Mouse (Mus musculus) CH12.LX (cell line): Measurements from ENCODE around the gene Dusp9. TPM values are rescaled to one million over a fixed set of nuclear protein-coding genes. Genes with fewer than 3 reads are reported as not detected.

Experiments
- DNase-seq: peaks from one replicate; pipeline ENCODE4 v3.0.0-alpha.2; 2013; ENCODE audit errors: extremely low read depth
- H3K27ac ChIP-seq: 2 replicates; pipeline ENCODE4 v1.5.1; 2012; ENCODE audit warnings: low read depth, mild to moderate bottlenecking, control low read depth, moderate library complexity; ENCODE audit not compliant: insufficient read depth
- H3K27me3 ChIP-seq: replicated peaks from 2 replicates; pipeline ENCODE3; 2012; ENCODE audit warnings: inconsistent platforms
- H3K36me3 ChIP-seq, 2 experiments: replicated peaks in 1 of 2; 2 replicates each; pipeline versions ENCODE3 to v1.6.1; 2012; ENCODE audit warnings: inconsistent platforms in 1 of 2, low read length in 1 of 2, mild to moderate bottlenecking in 1 of 2, mixed read lengths in 1 of 2, moderate library complexity in 1 of 2; ENCODE audit not compliant: control insufficient read depth in 1 of 2, insufficient read depth in 1 of 2
- H3K4me1 ChIP-seq, 2 experiments: 2 replicates each; pipeline ENCODE4 v1.6.1; 2012; ENCODE audit warnings: inconsistent platforms in 1 of 2, moderate library complexity in 1 of 2; ENCODE audit not compliant: insufficient read depth in 2 of 2, control insufficient read depth in 1 of 2
- H3K4me2 ChIP-seq: 2 replicates; pipeline ENCODE4 v1.6.1; 2012; ENCODE audit warnings: low read depth, mild to moderate bottlenecking, control low read depth; ENCODE audit not compliant: poor library complexity, insufficient read depth, severe bottlenecking
- H3K4me3 ChIP-seq, 3 experiments: fragments of 150-350 bp in 1 of 3; sonication (generic) in 1 of 3; replicated peaks in 1 of 3; 2 replicates each; pipeline versions ENCODE3 to v1.5.1; 2011 to 2012; ENCODE audit warnings: low read depth in 2 of 3, low read length in 2 of 3, mild to moderate bottlenecking in 2 of 3, moderate library complexity in 2 of 3, control low read depth in 1 of 3, improper control_type of control experiment in 1 of 3, inconsistent platforms in 1 of 3, mixed read lengths in 1 of 3; ENCODE audit not compliant: poor library complexity in 1 of 3
- H3K79me2 ChIP-seq: replicated peaks from 2 replicates; pipeline ENCODE4 v1.6.1; 2012; ENCODE audit warnings: mild to moderate bottlenecking, moderate library complexity; ENCODE audit not compliant: control insufficient read depth, poor library complexity, insufficient read depth, severe bottlenecking; ENCODE audit errors: extremely low read depth
- H3K9ac ChIP-seq: 2 replicates; pipeline ENCODE4 v1.6.1; 2012; ENCODE audit warnings: low read depth, mild to moderate bottlenecking, control low read depth, moderate library complexity; ENCODE audit not compliant: insufficient read depth
- H3K9me3 ChIP-seq: replicated peaks from 2 replicates; pipeline ENCODE3; 2012; ENCODE audit warnings: low read length, inconsistent platforms, mixed read lengths
- CHD2 ChIP-seq: IDR thresholded peaks from 2 replicates; pipeline ENCODE4 v1.6.1; 2011; ENCODE audit warnings: low read length, improper control_type of control experiment
- CTCF ChIP-seq, 2 experiments: IDR thresholded peaks in 1 of 2; conservative IDR thresholded peaks in 1 of 2; 2 replicates each; pipeline ENCODE4 v1.5.1; 2011 to 2012; ENCODE audit warnings: low read depth in 2 of 2, low read length in 2 of 2, improper control_type of control experiment in 1 of 2, inconsistent platforms in 1 of 2, mild to moderate bottlenecking in 1 of 2, moderate library complexity in 1 of 2
- ELF1 ChIP-seq: IDR thresholded peaks from 2 replicates; pipeline ENCODE4 v1.6.1; 2014; ENCODE audit warnings: low read depth, mild to moderate bottlenecking, inconsistent platforms, low read length, improper control_type of control experiment
- EP300 ChIP-seq: IDR thresholded peaks from 2 replicates; pipeline ENCODE4 v1.6.1; 2011; ENCODE audit warnings: low read length, improper control_type of control experiment
- ETS1 ChIP-seq: conservative IDR thresholded peaks from 2 replicates; pipeline ENCODE4 v1.6.1; 2012; ENCODE audit warnings: low read depth, mild to moderate bottlenecking, inconsistent platforms, low read length, improper control_type of control experiment, moderate library complexity
- GABPA ChIP-seq: IDR thresholded peaks from 2 replicates; pipeline ENCODE4 v1.6.1; 2012; ENCODE audit warnings: low read depth, low read length, improper control_type of control experiment, inconsistent platforms; ENCODE audit not compliant: insufficient replicate concordance
- HCFC1 ChIP-seq: IDR thresholded peaks from 2 replicates; pipeline ENCODE4 v1.6.1; 2012; ENCODE audit warnings: low read depth, mild to moderate bottlenecking, inconsistent platforms, low read length, improper control_type of control experiment
- IRF4 ChIP-seq: IDR thresholded peaks from 2 replicates; pipeline ENCODE4 v1.6.1; 2014; ENCODE audit warnings: low read depth, mild to moderate bottlenecking, inconsistent platforms, low read length, improper control_type of control experiment
- JUN ChIP-seq: IDR thresholded peaks from 2 replicates; pipeline ENCODE4 v1.6.1; 2011; ENCODE audit warnings: low read depth, mild to moderate bottlenecking, low read length, improper control_type of control experiment, moderate library complexity; ENCODE audit not compliant: insufficient read depth
- JUND ChIP-seq: conservative IDR thresholded peaks from 2 replicates; pipeline ENCODE4 v1.6.1; 2011; ENCODE audit warnings: low read depth, low read length, improper control_type of control experiment
- KAT2A ChIP-seq: IDR thresholded peaks from 2 replicates; pipeline ENCODE4 v1.6.1; 2012; ENCODE audit warnings: low read length, improper control_type of control experiment, inconsistent platforms; ENCODE audit not compliant: insufficient replicate concordance
- MAX ChIP-seq: IDR thresholded peaks from 2 replicates; pipeline ENCODE4 v1.6.1; 2011; ENCODE audit warnings: low read length, improper control_type of control experiment
- MAZ ChIP-seq: IDR thresholded peaks from 2 replicates; pipeline ENCODE4 v1.6.1; 2012; ENCODE audit warnings: low read depth, mild to moderate bottlenecking, inconsistent platforms, low read length, improper control_type of control experiment, moderate library complexity
- MXI1 ChIP-seq: IDR thresholded peaks from 2 replicates; pipeline ENCODE4 v1.6.1; 2011; ENCODE audit warnings: mild to moderate bottlenecking, low read depth, low read length, improper control_type of control experiment
- MYC ChIP-seq: IDR thresholded peaks from 2 replicates; pipeline ENCODE4 v1.6.1; 2011; ENCODE audit warnings: low read depth, mild to moderate bottlenecking, improper control_type of control experiment, low read length
- POLR2A ChIP-seq: IDR thresholded peaks from 2 replicates; pipeline ENCODE4 v1.6.1; 2011; ENCODE audit warnings: low read depth, mild to moderate bottlenecking, improper control_type of control experiment, low read length
- POLR2AphosphoS2 ChIP-seq: IDR thresholded peaks from 2 replicates; pipeline ENCODE4 v1.6.1; 2011; ENCODE audit warnings: low read depth, low read length, improper control_type of control experiment
- RAD21 ChIP-seq: IDR thresholded peaks from 2 replicates; pipeline ENCODE4 v1.6.1; 2011; ENCODE audit warnings: low read depth, mild to moderate bottlenecking, low read length, improper control_type of control experiment, moderate library complexity
- SIN3A ChIP-seq: IDR thresholded peaks from 2 replicates; pipeline ENCODE4 v1.6.1; 2012; ENCODE audit warnings: low read length, improper control_type of control experiment, inconsistent platforms
- UBTF ChIP-seq: IDR thresholded peaks from 2 replicates; pipeline ENCODE4 v1.6.1; 2012; ENCODE audit warnings: low read depth, mild to moderate bottlenecking, inconsistent platforms, low read length, improper control_type of control experiment, moderate library complexity
- ZMIZ1 ChIP-seq: IDR thresholded peaks from 2 replicates; pipeline ENCODE4 v1.6.1; 2012; ENCODE audit warnings: low read depth, mild to moderate bottlenecking, inconsistent platforms, low read length, improper control_type of control experiment
- ZNF384 ChIP-seq: IDR thresholded peaks from 2 replicates; pipeline ENCODE4 v1.6.1; 2012; ENCODE audit warnings: low read depth, low read length, improper control_type of control experiment, inconsistent platforms
- dilution Hi-C: fragments of 300-500 bp; cut with MboI; formaldehyde crosslinking; loops from 2 replicates; pipeline ENCODE4 v1.14.3; 2020; ENCODE audit warnings: low sequenced_read_pairs; ENCODE audit not compliant: extremely low pct_unique_long_range_greater_than_20kb, extremely low pct_ligation_motif_present
- in situ Hi-C: fragments of 300-500 bp; cut with MboI; formaldehyde crosslinking; loops from 3 replicates; pipeline ENCODE4 v1.14.3; 2019; ENCODE audit warnings: low sequenced_read_pairs, low pct_ligation_motif_present, low pct_unique_long_range_greater_than_20kb, mixed read lengths
- polyA plus RNA-seq: library from polyadenylated mRNA; unstranded; fragments of >175 nt; gene quantifications from 2 replicates; pipeline ENCODE4 v1.2.1, GENCODE M21; 2012; ENCODE audit warnings: low read depth; ENCODE audit not compliant: insufficient read length
- total RNA-seq, 2 experiments: library from RNA; depleted of rRNA; stranded (reverse); fragments of 300-350 nt in 1 of 2; fragments of >200 nt in 1 of 2; gene quantifications; 2 replicates each; pipeline ENCODE4 v1.2.3; 2012 to 2014

The Dusp9 gene
- total and polyA plus RNA-seq, 3 experiments: 0.09 to 0.47 (median 0.17) TPM

DNA sequence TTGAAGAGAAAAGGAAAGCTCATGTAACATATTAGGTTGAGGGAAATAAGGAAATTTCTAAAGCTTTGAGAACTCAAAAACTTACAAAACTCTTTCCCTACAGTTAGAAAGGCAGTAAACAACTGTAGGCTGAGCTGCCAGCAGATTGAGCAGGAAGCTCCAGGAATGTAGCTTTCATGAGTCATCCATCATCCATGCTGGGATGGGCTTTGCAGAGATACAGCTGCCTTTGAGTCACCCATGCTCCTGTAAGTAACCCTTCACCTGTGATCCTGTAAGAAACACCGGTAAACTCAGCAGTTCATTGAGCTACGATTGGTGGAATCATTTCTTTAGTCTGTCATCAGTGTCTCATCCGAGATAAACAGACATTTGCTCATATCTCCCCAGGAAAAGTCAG lies 11.7 kb downstream of the Dusp9 start:
- H3K27ac ChIP-seq: no peak overlapping the region
- in situ Hi-C loops: loop anchor here (5.0 to 25.0 kb wide), 2 partner anchors 64 to 639 kb away; no protein-coding TSS in a partner anchor
- dilution Hi-C loops: no loop called here
- no peak overlapping the region for H3K4me3 ChIP-seq
- no peak for DNase-seq
- H3K9ac ChIP-seq: no peak overlapping the region
- H3K9me3 ChIP-seq: no peaks in the 10 kb centered on the region
- no peaks in the 10 kb centered on the region for H3K36me3 ChIP-seq
- H3K4me2 ChIP-seq: no peak overlapping the region
- no peaks in the 10 kb centered on the region for H3K27me3 ChIP-seq
- H3K4me1 ChIP-seq: peaks cover 3 to 8% of the 10 kb centered on the region in 2 experiments; a peak in 2 of 4 replicates
- no peak for TF ChIP-seq SIN3A
- no peak for TF ChIP-seq ELF1
- TF ChIP-seq UBTF: no peak
- TF ChIP-seq MAZ: no peak
- TF ChIP-seq RAD21: no peak
- TF ChIP-seq KAT2A: no peak
- no peak for TF ChIP-seq JUND
- TF ChIP-seq EP300: no peak
- no peak for TF ChIP-seq ETS1
- no peak for TF ChIP-seq CTCF (conservative IDR thresholded peaks at IDR 0.05 in 1 of 2, IDR thresholded peaks at IDR 0.05 in 1 of 2; ENCODE audit: low read depth in 2 of 2, low read length in 2 of 2)
- TF ChIP-seq ZNF384: no peak
- no peak for TF ChIP-seq MXI1
- TF ChIP-seq IRF4: no peak
- TF ChIP-seq MAX: no peak
- no peak for TF ChIP-seq POLR2A
- no peaks in the 10 kb centered on the region for H3K79me2 ChIP-seq

DNA sequence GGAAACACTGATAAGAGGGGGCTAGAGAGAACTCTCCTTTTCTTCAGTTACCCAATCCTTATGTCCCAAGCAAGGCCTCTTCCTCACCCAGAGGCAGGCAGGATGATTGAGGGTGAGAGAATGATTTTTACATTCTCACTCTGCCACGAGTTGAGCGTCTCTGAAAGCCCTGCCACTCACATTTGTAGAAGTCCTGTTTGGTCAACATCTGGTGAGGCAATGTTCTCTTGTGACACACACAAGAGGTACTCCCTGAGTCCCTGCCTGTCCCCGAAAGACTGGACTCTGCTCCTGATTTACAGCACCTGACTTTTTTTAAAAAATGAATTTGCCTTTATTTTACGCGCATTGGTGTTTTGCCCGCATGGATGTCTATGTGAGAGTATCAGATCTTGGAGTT lies 14.2 kb downstream of the Dusp9 start:
- no peak overlapping the region for H3K27ac ChIP-seq
- H3K4me1 ChIP-seq: peaks cover 4 to 13% of the 10 kb centered on the region in 2 experiments; a peak in 3 of 4 replicates
- no peaks in the 10 kb centered on the region for H3K9me3 ChIP-seq
- H3K27me3 ChIP-seq: no peaks in the 10 kb centered on the region
- H3K4me3 ChIP-seq: no peak overlapping the region
- no peaks in the 10 kb centered on the region for H3K79me2 ChIP-seq
- H3K9ac ChIP-seq: no peak overlapping the region
- H3K36me3 ChIP-seq: no peaks in the 10 kb centered on the region
- in situ Hi-C loops: loop anchor here (5.0 to 25.0 kb wide), 2 partner anchors 66 to 641 kb away; no protein-coding TSS in a partner anchor
- DNase-seq: no peak
- TF ChIP-seq CHD2: no peak
- TF ChIP-seq MYC: no peak
- TF ChIP-seq JUN: no peak
- TF ChIP-seq GABPA: no peak
- TF ChIP-seq UBTF: no peak
- no peak for TF ChIP-seq POLR2AphosphoS2
- TF ChIP-seq HCFC1: no peak
- TF ChIP-seq SIN3A: no peak
- TF ChIP-seq ZMIZ1: no peak
- TF ChIP-seq, all 38 proteins: peak for 0
- no peak overlapping the region for H3K4me2 ChIP-seq
- dilution Hi-C loops: no loop called here
